Mouse (Mus musculus): Measurements from ENCODE around the gene Ccdc181.

DNA sequence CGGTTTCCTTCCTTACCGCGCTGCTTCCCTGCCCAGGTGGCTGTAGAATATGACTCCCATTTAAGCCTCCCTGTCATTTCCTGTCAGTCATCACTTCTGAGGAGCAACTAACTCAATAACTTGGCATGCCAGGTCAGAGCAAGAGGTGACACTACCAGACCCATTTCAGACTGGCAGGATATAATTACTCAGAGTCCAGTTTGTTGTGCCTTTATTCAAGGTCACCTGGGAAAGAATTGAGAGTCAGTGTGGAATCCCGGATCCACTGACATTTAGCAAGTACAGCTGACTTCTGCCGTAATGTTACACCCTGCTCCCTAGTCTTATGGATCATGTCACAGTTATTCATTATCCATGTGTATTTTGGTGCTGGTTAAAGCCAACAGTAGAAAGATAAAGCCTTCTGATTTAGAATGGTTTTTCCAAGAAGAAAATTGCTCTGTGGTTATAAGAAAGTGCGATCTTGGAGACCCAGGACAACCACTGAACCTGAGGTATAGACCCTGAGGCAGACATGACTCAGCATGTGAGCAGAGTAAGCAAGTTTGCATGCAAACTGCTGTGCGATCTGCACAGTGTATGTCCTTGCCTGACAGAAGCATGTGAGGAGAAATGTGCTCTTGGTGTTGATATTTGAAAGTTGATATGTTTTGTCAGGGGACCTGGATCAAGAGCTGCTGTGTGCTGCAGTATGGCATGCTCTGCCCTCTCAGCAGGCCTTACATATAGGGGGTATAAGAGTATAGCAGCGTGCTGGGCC, 24.8 kb upstream of the Ccdc181 start:
- no peak for TF ChIP-seq CTCF (IDR thresholded peaks at IDR 0.05; ENCODE audit: extremely low read depth, insufficient read depth, insufficient read length, insufficient replicate concordance)
- no peak for TF ChIP-seq POLR2A (IDR thresholded peaks at IDR 0.05; ENCODE audit: low read depth, low read length)
